Mouse (Mus musculus): Measurements from ENCODE around the gene Gm20538.

DNA sequence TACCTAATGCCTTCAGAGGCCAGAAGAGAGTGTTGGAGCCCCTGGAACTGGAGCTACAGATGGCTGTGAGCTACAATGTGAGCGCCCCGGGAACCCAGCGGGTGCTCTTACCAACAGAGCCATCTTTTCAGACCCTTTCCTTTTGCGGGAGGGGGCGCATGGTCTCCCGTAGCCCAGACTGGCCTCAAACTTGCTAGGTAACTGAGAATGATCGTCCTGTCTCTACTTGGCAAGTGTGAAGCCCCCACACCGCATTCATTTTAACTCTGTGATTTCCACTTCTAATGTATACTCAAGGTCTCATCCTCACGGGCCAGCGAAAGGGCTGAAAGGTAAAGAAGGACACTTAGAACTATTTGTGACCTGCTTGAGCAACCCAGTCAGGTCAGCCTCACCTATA is 8.3 kb downstream of the Gm20538 start:
- TF ChIP-seq CTCF (IDR thresholded peaks at IDR 0.05; ENCODE audit: insufficient read depth, low read depth, low read length) (no peak), POLR2A (IDR thresholded peaks at IDR 0.05; ENCODE audit: insufficient read depth, low read depth, low read length) (no peak)
